Mouse (Mus musculus) limb, embryonic 11.5 days (tissue): ENCODE data around the gene Tcf7. TPM values are rescaled to one million over a fixed set of nuclear protein-coding genes. Genes with fewer than 3 reads are reported as not detected.

ENCODE experiments used
- ATAC-seq: fragments of 200-750 bp; cut with Nextera tagmentation; 2 replicates; pipeline ENCODE4 v1.8.0; 2017; ENCODE audit warnings: low read depth; ENCODE audit not compliant: insufficient number of reproducible peaks, low FRiP score, low TSS enrichment
- DNase-seq: peaks from one replicate; pipeline ENCODE4 v3.0.0-alpha.2; 2015; ENCODE audit warnings: low spot score
- H3K27ac ChIP-seq: fragments of 300-500 bp; sonication (generic); replicated peaks from 2 replicates; pipeline ENCODE4 v1.5.1; 2014; ENCODE audit warnings: low read depth, mild to moderate bottlenecking, low read length
- H3K27me3 ChIP-seq: fragments of 300-500 bp; sonication (generic); 2 replicates; pipeline ENCODE4 v1.6.1; 2014; ENCODE audit warnings: mild to moderate bottlenecking, low read length, mixed read lengths; ENCODE audit not compliant: control insufficient read depth, insufficient read depth
- H3K36me3 ChIP-seq: fragments of 300-500 bp; sonication (generic); 2 replicates; pipeline ENCODE4 v1.6.1; 2014; ENCODE audit warnings: mild to moderate bottlenecking, low read length, moderate library complexity, mixed read lengths; ENCODE audit not compliant: control insufficient read depth, insufficient read depth
- H3K4me1 ChIP-seq: fragments of 300-500 bp; sonication (generic); 2 replicates; pipeline ENCODE4 v1.6.1; 2014; ENCODE audit warnings: low read length, mixed read lengths; ENCODE audit not compliant: control insufficient read depth, insufficient read depth
- H3K4me2 ChIP-seq: fragments of 300-500 bp; sonication (generic); 2 replicates; pipeline ENCODE4 v1.6.1; 2014; ENCODE audit warnings: low read depth, mild to moderate bottlenecking, moderate library complexity; ENCODE audit not compliant: severe bottlenecking
- H3K4me3 ChIP-seq: fragments of 300-500 bp; sonication (generic); 2 replicates; pipeline ENCODE4 v1.5.1; 2014; ENCODE audit warnings: low read depth, low read length
- H3K9ac ChIP-seq: fragments of 300-500 bp; sonication (generic); 2 replicates; pipeline ENCODE4 v1.6.1; 2014; ENCODE audit warnings: mild to moderate bottlenecking, low read length
- H3K9me3 ChIP-seq: fragments of 300-500 bp; sonication (generic); 2 replicates; pipeline ENCODE4 v1.6.1; 2016; ENCODE audit warnings: low read length; ENCODE audit not compliant: control insufficient read depth
- WGBS: fragments of 180-500 bp; shearing (Covaris S2); extraction: QIAGEN DNeasy Blood & Tissue Kit; methylation state at CpG from one replicate; pipeline ENCODE4 v1.1.7; 2014; 5-methylcytosine and 5-hydroxymethylcytosine counted together
- polyA plus RNA-seq: library from polyadenylated mRNA; unstranded; fragments of >200 nt; fragmentation: Nextera tagmentation; extraction: Ambion mirVana; gene quantifications from 2 replicates; pipeline ENCODE4 v1.2.1, GENCODE M21; 2014

Tcf7 gene
- polyA plus RNA-seq, 1 experiment from 2014 or later: 19.4 TPM

GRCm38 (mm10) chr11:52280566-52281455, 2.0 kb downstream of the Tcf7 start:
- no peaks in the 10 kb centered on the region for H3K36me3 ChIP-seq
- H3K27ac ChIP-seq: no peak overlapping the region
- H3K9ac ChIP-seq: no peak overlapping the region
- no peak for DNase-seq
- H3K4me1 ChIP-seq: peaks cover 18% of the 10 kb centered on the region
- peaks cover 6% of the 10 kb centered on the region; the same call in 1 of the 2 replicates for H3K27me3 ChIP-seq
- WGBS: 90% methylated on average over 11 of the region's 11 CpGs
- H3K4me3 ChIP-seq: no peak overlapping the region
- no peak overlapping the region for H3K4me2 ChIP-seq
- ATAC-seq: no peak
- H3K9me3 ChIP-seq: no peaks in the 10 kb centered on the region

- over 99% methylated on average over 8 of the region's 8 CpGs for WGBS
- H3K36me3 ChIP-seq: no peaks in the 10 kb centered on the region
- no peaks in the 10 kb centered on the region for H3K9me3 ChIP-seq
- DNase-seq: no peak
- H3K4me2 ChIP-seq: no peak overlapping the region
- H3K9ac ChIP-seq: no peak overlapping the region
- no peak overlapping the region for H3K27ac ChIP-seq
- H3K27me3 ChIP-seq: peaks cover 3% of the 10 kb centered on the region; the same call in 1 of the 2 replicates
- ATAC-seq: no peak
- no peak overlapping the region for H3K4me3 ChIP-seq
- H3K4me1 ChIP-seq: peaks cover 17% of the 10 kb centered on the region
Observed at GRCm38 (mm10) chr11:52279611-52280145, 3.1 kb downstream of the Tcf7 start.

GRCm38 (mm10) chr11:52278991-52279390, 3.8 kb downstream of the Tcf7 start:
- DNase-seq: no peak

DNA sequence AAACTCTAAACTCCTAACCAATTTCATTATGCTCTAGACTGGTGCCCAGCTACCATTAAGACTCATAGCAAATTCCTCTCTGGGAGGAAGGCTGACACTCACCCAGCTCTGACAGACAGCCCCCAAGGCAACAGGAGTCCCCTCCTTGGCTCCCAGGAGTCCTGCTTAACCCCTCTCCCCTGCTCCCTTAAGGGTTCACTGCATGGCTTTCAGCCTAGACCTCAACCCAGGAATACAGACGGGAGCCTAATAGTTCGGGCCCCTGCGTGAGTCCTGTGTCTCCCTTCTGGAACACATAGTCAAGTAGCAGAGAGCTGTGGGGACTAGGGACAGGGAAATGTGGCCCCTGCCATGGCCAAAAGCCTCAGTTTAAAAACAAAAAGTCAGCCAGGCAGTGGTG, 4.7 kb downstream of the Tcf7 start:
- Histone ChIP-seq H3K4me1 (peaks cover 9% of the 10 kb centered on the region; the same call in 1 of the 2 replicates), H3K27me3 (no peaks in the 10 kb centered on the region), H3K9me3 (no peaks in the 10 kb centered on the region)

More at GRCm38 (mm10) chr11:52278991-52279390, 3.8 kb downstream of the Tcf7 start:
- Histone ChIP-seq H3K4me3 (no peak overlapping the region), H3K27me3 (peaks cover 3% of the 10 kb centered on the region; the same call in 1 of the 2 replicates), H3K27ac (no peak overlapping the region), H3K4me1 (peaks cover 10% of the 10 kb centered on the region), H3K9me3 (no peaks in the 10 kb centered on the region), H3K4me2 (no peak overlapping the region), H3K36me3 (no peaks in the 10 kb centered on the region), H3K9ac (no peak overlapping the region)
- 95% methylated on average over 6 of the region's 6 CpGs for WGBS
- no peak for ATAC-seq

GRCm38 (mm10) chr11:52277433-52278150, 5.2 kb downstream of the Tcf7 start:
- no peak for DNase-seq
- no peak for ATAC-seq
- WGBS: 92% methylated on average over 6 of the region's 6 CpGs

More for the DNA sequence above, 4.7 kb downstream of the Tcf7 start:
- WGBS: 85% methylated on average over 3 of the region's 3 CpGs
- no peak overlapping the region for H3K4me2 ChIP-seq
- H3K9ac ChIP-seq: no peak overlapping the region
- no peak for DNase-seq
- no peak overlapping the region for H3K4me3 ChIP-seq
- H3K36me3 ChIP-seq: no peaks in the 10 kb centered on the region
- ATAC-seq: no peak
- H3K27ac ChIP-seq: no peak overlapping the region

DNA sequence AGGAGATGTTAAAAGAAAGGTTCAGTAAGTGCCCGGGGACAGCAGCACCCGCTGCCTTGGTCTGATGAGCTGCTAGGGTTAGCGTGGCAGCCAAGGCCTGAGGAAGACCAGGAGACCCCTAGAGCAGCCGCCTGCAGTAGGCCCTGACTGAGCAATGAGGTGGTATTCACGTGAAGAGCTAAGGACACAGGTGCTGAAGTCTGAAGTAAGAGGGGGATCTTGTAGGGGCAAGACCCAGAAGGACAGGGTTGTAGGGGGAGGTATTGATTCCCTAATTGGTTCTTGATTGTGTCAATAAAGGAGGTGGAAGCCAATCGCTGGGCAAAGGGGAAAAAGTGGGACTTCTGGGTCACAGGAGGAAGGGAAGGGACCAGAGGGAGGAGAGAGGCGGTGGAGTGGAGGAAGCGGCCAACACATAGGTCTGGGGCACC, 5.8 kb downstream of the Tcf7 start:
- 88% methylated on average over 8 of the region's 8 CpGs for WGBS
- Histone ChIP-seq H3K36me3 (no peaks in the 10 kb centered on the region), H3K4me3 (no peak overlapping the region), H3K27me3 (no peaks in the 10 kb centered on the region), H3K9me3 (no peaks in the 10 kb centered on the region), H3K4me1 (peaks cover 15% of the 10 kb centered on the region), H3K9ac (no peak overlapping the region), H3K27ac (no peak overlapping the region), H3K4me2 (no peak overlapping the region)
- ATAC-seq (no peak), DNase-seq (no peak)

More at GRCm38 (mm10) chr11:52277433-52278150, 5.2 kb downstream of the Tcf7 start:
- Histone ChIP-seq H3K4me3 (no peak overlapping the region), H3K4me1 (peaks cover 9% of the 10 kb centered on the region), H3K9ac (no peak overlapping the region), H3K36me3 (no peaks in the 10 kb centered on the region), H3K27me3 (no peaks in the 10 kb centered on the region), H3K9me3 (no peaks in the 10 kb centered on the region), H3K4me2 (no peak overlapping the region), H3K27ac (no peak overlapping the region)

- DNase-seq: no peak
- Histone ChIP-seq H3K4me2 (no peak overlapping the region), H3K4me1 (peaks cover 15% of the 10 kb centered on the region), H3K27ac (no peak overlapping the region), H3K4me3 (no peak overlapping the region), H3K36me3 (no peaks in the 10 kb centered on the region), H3K9me3 (no peaks in the 10 kb centered on the region), H3K9ac (no peak overlapping the region), H3K27me3 (no peaks in the 10 kb centered on the region)
- WGBS: 82% methylated on average over 9 of the region's 9 CpGs
- no peak for ATAC-seq
Observed at GRCm38 (mm10) chr11:52275774-52276555, 6.8 kb downstream of the Tcf7 start.

DNA sequence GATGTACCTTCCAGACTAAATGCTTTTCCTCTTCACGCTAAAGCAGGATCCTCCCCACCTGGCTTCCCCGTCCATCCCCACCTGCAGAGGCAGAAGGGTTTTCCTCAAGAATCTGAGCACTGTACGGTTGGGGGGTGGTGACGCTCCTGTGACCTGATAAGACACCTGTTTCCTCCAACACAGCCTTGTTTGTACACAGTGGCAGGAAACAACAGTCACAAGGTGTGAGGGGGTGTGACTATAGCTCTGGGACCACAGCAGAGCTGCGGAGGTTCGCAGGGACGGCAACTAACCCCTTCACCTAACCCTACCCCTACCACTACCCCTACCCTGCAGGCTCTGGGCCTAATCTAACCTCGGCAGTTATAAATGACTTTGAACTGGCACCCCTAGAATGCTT, 7.4 kb downstream of the Tcf7 start:
- no peak overlapping the region for H3K4me3 ChIP-seq
- DNase-seq: no peak
- H3K9ac ChIP-seq: no peak overlapping the region
- H3K9me3 ChIP-seq: no peaks in the 10 kb centered on the region
- no peak overlapping the region for H3K27ac ChIP-seq
- H3K27me3 ChIP-seq: no peaks in the 10 kb centered on the region
- no peak overlapping the region for H3K4me2 ChIP-seq
- H3K36me3 ChIP-seq: no peaks in the 10 kb centered on the region
- H3K4me1 ChIP-seq: peaks cover 15% of the 10 kb centered on the region
- WGBS: 85% methylated on average over 8 of the region's 8 CpGs
- ATAC-seq: no peak
